Mouse (Mus musculus) T-helper 2 cell (primary cell): ENCODE results near the gene Gmds.

Experiments used
- in situ Hi-C: fragments of 300-600 bp; cut with MboI, MseI; formaldehyde crosslinking; loops from one replicate; pipeline ENCODE4 v1.15.1; 2025; ENCODE audit warnings: high pct_unique_total_duplicates

Gmds gene

DNA sequence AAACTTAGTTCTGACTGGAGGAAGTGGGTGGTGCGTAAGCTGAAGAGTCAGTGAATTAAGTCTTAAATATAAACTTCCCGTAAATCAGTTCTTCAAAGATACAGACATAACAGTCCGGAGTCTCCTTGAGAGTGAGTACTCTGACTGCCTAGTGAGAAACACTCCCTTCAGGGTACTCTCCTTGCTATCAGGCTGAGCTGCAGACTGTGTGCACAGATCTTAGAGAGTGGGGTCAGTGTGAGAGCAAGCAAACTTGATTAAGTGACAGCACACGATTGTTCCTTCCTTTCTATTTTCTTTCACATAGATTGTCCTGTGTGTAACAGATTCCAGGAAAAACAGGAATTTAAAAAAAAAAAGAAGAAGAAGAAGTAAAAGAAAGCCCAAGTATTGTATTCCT is 382.4 kb downstream of the Gmds start:
- in situ Hi-C loops: loop anchor here (5.0 kb wide), 1 partner anchor 154 kb away; no protein-coding TSS in a partner anchor

DNA sequence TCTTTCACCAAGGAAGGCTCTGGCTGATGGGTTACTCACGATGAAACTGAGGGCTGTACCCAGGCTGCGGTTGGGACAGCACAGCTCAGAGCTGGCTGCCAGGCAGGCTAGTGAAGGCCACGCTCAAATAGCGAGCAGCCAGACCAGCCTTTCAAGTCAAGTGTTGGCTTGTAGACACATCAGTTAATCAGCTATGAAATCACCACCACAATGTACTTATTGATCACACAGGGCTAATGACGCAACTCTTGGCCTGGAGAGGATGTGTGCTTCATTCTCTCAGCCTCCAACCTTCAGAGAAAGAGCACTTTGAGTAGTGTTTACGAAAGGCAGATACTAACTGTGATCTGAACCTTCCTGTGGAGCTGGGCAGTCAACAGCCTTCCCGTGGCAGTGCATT is 383.4 kb downstream of the Gmds start:
- in situ Hi-C loops: loop anchor here (5.0 kb wide), 1 partner anchor 153 kb away; no protein-coding TSS in a partner anchor

DNA sequence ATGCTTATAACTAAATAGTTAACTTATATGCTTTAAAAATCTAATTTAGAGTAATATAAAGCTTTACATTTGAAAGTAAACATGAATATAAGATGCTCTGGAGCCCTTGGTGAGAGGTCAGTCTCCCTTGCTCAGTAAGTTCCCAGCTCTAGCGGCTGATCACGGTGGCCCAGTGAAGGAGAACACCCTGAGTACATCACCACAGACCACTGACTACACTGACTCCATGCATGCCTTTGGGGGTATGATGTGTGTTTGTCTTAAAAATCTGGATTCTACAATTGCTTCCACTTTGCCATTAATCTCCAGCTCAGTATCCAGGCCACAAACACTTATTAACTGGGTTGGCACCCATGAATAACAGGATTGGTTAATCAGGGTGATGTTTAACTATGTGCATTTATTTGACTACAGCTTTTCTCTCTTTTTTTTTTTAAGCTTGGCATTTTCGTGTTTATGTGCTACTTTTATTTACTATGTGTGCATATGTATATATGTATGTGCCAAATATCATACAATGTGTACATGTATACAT is 393.8 kb downstream of the Gmds start:
- in situ Hi-C loops: no loop called here

DNA sequence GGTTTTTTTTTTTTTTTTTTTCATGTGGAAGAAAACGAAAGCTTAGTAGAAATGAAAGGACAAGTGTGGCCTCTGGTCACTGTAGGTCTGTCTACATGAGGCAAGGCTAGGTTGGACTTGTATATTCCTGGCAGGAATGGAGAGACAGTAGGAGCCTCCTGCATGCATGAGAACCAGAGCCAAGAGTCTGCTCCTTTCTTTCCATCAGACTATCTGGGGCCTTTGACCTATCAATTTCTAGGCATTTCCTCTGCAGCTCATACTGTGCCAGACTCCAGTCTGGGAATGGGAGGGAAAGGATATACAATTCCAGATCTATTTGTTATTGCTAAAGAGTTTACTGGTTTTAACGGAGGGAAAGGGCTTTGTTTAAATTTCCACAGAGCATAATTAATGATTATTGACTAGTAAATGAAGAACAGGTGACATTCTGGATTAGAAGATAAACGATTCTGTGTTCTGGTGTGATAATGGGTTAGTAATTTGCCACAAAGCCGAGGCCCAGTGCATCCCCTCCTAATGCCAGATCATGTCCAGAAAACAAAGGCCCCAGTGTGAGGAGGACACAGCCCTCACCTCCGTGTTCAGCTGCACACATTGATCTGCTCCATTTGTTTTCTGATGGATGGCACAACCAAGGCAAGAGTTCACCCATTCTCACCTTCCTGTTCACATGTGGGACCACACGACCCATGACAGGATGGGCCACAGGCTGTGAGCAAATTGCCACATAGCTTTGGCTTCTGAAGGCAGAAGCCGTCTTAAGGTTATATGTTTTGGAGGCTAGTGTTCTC is 394.9 kb downstream of the Gmds start:
- in situ Hi-C loops: no loop called here

GRCm38 (mm10) chr13:31929299-31929698 is 409.2 kb downstream of the Gmds start:
- in situ Hi-C loops: no loop called here

GRCm38 (mm10) chr13:31926599-31926998 is 411.9 kb downstream of the Gmds start:
- in situ Hi-C loops: no loop called here

DNA sequence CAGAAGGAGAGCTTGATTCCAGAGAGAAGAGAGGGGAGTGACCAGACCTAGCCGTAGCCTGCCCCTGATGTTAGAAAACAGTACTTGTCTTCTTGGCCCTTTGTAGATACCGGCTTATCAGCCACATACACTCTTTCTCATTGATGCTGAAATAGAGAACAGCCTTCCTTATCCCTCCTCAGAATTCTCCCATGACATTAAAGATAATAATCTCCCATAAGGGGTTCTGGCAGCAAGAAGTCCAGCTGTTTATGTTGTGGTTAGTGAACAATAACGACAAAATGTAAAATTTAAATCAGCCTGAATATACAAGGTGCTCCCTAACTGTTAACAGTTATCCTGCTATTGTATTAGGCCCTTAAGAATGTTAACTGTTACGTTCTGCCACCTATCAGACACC is 414.0 kb downstream of the Gmds start:
- in situ Hi-C loops: no loop called here

- in situ Hi-C loops: no loop called here
Observed at GRCm38 (mm10) chr13:31919716-31920115, 418.8 kb downstream of the Gmds start.

DNA sequence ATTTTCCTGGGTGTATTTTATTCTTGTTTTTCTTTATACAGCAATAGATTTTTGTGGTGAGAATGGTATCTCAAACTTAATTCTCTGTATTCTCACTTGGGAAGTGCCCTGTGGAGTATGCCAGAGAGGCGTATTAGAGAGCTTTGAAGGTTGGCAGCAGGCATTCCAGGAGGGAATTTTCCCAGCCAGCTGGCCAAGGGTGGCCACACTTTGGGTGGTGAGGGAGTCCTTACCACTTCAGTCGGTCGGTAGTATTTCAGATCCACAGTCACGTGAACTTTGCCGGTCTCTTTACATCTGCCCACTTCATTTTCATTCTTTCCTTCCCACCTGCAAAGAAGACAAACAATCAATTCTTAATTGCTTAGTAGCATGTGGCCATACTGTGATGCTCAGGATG is 421.2 kb downstream of the Gmds start:
- in situ Hi-C loops: no loop called here

GRCm38 (mm10) chr13:31915748-31916147 is 422.8 kb downstream of the Gmds start:
- in situ Hi-C loops: no loop called here

- in situ Hi-C loops: no loop called here
Observed at GRCm38 (mm10) chr13:31914901-31915587, 423.5 kb downstream of the Gmds start.

DNA sequence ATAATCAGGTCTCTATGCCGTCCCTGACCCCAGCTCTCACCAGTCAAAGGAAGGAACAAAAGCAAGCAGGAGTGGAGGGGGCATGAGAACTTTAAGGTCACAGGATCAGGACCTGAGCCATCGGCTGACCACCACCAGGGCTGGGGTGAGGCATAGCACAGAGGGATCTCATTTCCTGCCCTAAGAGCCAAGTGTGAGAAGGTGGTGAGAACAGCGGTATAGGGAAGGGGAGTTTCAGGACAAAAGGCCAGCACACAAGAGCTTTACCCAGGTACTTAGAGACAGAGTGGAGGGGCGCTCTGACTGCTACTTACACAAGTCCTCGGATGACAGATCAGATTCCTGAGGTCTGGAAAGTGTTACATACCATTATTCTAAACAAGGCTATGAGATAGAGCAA is 426.6 kb downstream of the Gmds start:
- in situ Hi-C loops: no loop called here

DNA sequence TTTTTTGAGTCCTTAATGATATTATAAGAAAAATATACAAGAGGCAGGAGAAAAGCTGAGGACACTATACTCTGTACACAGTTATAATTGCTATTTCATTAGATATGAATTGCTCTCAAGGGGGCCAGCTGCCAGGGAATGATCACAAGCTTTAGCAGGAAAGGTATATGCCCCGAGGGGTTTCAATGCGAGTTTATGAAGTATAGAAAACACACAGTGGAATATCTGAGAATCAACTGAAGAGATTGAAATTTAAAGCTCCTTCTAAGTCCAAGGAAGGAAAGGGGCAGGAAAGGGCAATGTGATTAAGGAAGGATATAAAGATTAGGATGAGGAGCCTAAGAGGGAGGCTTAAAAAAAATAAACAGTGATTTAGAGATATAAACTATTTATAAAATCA is 427.2 kb downstream of the Gmds start:
- in situ Hi-C loops: no loop called here

GRCm38 (mm10) chr13:31909031-31909430 is 429.5 kb downstream of the Gmds start:
- in situ Hi-C loops: no loop called here

DNA sequence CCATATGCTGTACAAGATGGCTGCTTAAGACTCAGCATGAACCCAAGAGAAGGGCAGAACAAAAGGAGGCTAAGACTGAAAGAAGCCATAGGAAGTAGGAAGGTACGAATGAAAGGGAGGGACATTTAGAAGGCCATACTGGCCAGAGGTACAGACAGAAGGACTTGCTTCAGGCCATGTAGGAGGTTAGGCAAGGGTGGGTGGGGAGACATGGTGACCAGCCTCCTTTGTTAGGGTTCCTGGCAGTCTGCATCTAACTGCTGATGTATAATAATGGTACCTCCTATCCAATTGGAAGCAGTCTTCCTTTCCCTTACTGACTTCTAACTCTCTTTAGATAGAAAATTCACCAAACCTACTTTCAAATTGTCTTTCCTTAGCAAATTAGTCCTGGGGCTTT is 432.0 kb downstream of the Gmds start:
- in situ Hi-C loops: no loop called here

DNA sequence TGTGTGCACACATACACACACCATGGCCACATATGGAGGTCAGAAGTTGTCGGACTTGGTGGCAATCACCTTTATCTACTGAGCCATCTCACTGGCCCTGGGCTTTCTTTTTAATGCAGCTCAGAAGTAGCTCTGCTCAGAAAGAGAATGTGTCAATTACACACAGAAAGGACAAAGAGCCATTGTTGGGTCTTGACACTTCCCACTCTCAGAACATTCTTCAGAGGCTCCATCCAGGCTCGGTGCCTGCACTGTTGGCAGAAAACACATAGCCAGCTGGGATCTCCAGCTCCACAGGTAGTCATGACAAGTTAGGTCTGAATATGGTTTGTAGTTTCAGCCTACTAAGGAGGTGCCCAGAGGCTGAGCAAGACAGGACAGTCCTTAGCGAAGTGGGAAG is 438.3 kb downstream of the Gmds start:
- in situ Hi-C loops: no loop called here

DNA sequence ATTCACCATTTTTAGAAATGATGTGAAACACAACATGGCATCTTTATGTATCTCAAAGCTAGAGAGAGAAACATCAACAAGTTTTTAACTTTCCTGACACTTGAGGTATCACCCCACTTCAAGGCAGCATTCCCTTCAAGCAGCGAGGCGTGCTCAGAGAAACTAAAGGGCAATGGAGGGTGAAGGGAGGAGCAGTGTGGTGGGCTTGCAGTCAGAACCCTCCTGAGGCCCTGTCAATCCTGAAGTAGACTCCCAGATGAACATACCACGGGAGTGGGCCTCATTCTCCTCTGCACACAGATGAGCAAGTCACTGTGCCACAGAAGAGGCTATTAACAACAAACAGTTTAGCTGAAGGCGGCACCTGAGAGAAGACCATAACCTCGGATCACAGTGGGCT is 439.1 kb downstream of the Gmds start:
- in situ Hi-C loops: no loop called here

- in situ Hi-C loops: no loop called here
Observed at GRCm38 (mm10) chr13:31897493-31897892, 441.0 kb downstream of the Gmds start.

DNA sequence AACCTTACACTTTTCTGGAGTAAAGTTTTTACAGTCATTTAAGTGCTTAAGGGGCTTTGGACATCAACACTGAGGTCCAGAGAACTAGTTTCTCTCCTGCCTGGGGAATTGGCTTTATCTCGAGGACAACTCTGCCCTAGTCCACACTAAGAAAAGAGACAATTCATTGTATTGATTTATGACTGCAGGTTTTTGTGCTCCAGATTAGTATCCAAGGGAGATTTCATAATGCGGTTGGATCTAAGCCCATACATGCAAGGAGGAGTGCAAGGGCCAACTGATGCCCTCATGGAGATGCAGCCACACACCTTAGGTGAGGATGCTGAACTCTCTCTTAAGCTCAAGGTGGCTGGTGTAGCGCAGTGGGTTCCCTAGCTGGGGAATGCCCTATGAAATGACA is 444.0 kb downstream of the Gmds start:
- in situ Hi-C loops: no loop called here

DNA sequence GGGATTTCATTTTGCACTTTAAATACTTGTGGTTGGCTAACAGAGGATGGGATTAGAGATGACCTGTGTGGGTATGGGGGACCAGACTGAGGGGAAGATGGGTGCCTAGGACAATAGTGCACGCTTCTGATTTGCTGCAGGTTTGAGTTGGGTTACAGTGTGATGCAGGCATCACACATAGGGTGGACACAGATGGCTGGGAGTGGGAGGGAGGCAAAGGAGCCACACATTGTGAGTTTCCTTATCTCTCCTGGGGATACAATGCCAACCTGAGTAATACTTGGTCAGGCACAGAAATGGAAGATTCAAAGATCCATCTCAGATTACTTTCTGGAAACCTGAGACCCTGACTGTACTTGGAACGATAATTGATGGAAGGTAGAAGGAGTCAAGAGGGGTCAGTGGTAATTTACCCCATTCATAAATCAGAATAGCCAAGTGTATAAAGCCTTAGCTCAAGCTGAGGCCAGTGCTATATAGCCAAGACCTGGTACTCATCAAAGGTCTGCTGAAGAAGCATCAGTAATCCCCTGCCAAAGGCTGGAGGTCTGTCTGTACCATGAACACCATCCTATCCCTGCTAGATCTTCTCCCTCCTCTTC is 445.5 kb downstream of the Gmds start:
- in situ Hi-C loops: no loop called here

- in situ Hi-C loops: no loop called here
Observed at GRCm38 (mm10) chr13:31888500-31888899, 450.0 kb downstream of the Gmds start.

- in situ Hi-C loops: no loop called here
Observed at GRCm38 (mm10) chr13:31885769-31886168, 452.8 kb downstream of the Gmds start.
